Mouse (Mus musculus) CH12.LX (cell line): ENCODE measurements around the gene Fam205a1. TPM values are rescaled to one million over a fixed set of nuclear protein-coding genes. Genes with fewer than 3 reads are reported as not detected.
A peak's percentile ranks its signal among the peaks of the same experiment; 100 is the strongest.
"Not testable (repeated sequence)": the region's sequence is repeated elsewhere in the genome, so short reads cannot be mapped to it uniquely, and the experiment has no call there.

ENCODE experiments used
- DNase-seq: peaks from one replicate; pipeline ENCODE4 v3.0.0-alpha.2; 2013; ENCODE audit errors: extremely low read depth
- H3K27ac ChIP-seq: 2 replicates; pipeline ENCODE4 v1.5.1; 2012; ENCODE audit warnings: low read depth, mild to moderate bottlenecking, control low read depth, moderate library complexity; ENCODE audit not compliant: insufficient read depth
- H3K27me3 ChIP-seq: replicated peaks from 2 replicates; pipeline ENCODE3; 2012; ENCODE audit warnings: inconsistent platforms
- H3K36me3 ChIP-seq, 2 experiments: replicated peaks in 1 of 2; 2 replicates each; pipeline versions ENCODE3 to v1.6.1; 2012; ENCODE audit warnings: inconsistent platforms in 1 of 2, low read length in 1 of 2, mild to moderate bottlenecking in 1 of 2, mixed read lengths in 1 of 2, moderate library complexity in 1 of 2; ENCODE audit not compliant: control insufficient read depth in 1 of 2, insufficient read depth in 1 of 2
- H3K4me1 ChIP-seq, 2 experiments: 2 replicates each; pipeline ENCODE4 v1.6.1; 2012; ENCODE audit warnings: inconsistent platforms in 1 of 2, moderate library complexity in 1 of 2; ENCODE audit not compliant: insufficient read depth in 2 of 2, control insufficient read depth in 1 of 2
- H3K4me2 ChIP-seq: 2 replicates; pipeline ENCODE4 v1.6.1; 2012; ENCODE audit warnings: low read depth, mild to moderate bottlenecking, control low read depth; ENCODE audit not compliant: poor library complexity, insufficient read depth, severe bottlenecking
- H3K4me3 ChIP-seq, 3 experiments: fragments of 150-350 bp in 1 of 3; sonication (generic) in 1 of 3; replicated peaks in 1 of 3; 2 replicates each; pipeline versions ENCODE3 to v1.5.1; 2011 to 2012; ENCODE audit warnings: low read depth in 2 of 3, low read length in 2 of 3, mild to moderate bottlenecking in 2 of 3, moderate library complexity in 2 of 3, control low read depth in 1 of 3, improper control_type of control experiment in 1 of 3, inconsistent platforms in 1 of 3, mixed read lengths in 1 of 3; ENCODE audit not compliant: poor library complexity in 1 of 3
- H3K79me2 ChIP-seq: replicated peaks from 2 replicates; pipeline ENCODE4 v1.6.1; 2012; ENCODE audit warnings: mild to moderate bottlenecking, moderate library complexity; ENCODE audit not compliant: control insufficient read depth, poor library complexity, insufficient read depth, severe bottlenecking; ENCODE audit errors: extremely low read depth
- H3K9ac ChIP-seq: 2 replicates; pipeline ENCODE4 v1.6.1; 2012; ENCODE audit warnings: low read depth, mild to moderate bottlenecking, control low read depth, moderate library complexity; ENCODE audit not compliant: insufficient read depth
- H3K9me3 ChIP-seq: replicated peaks from 2 replicates; pipeline ENCODE3; 2012; ENCODE audit warnings: low read length, inconsistent platforms, mixed read lengths
- BHLHE40 ChIP-seq: IDR thresholded peaks from 2 replicates; pipeline ENCODE4 v1.6.1; 2011; ENCODE audit warnings: mild to moderate bottlenecking, low read depth, low read length, improper control_type of control experiment
- CHD2 ChIP-seq: IDR thresholded peaks from 2 replicates; pipeline ENCODE4 v1.6.1; 2011; ENCODE audit warnings: low read length, improper control_type of control experiment
- CTCF ChIP-seq, 2 experiments: IDR thresholded peaks in 1 of 2; conservative IDR thresholded peaks in 1 of 2; 2 replicates each; pipeline ENCODE4 v1.5.1; 2011 to 2012; ENCODE audit warnings: low read depth in 2 of 2, low read length in 2 of 2, improper control_type of control experiment in 1 of 2, inconsistent platforms in 1 of 2, mild to moderate bottlenecking in 1 of 2, moderate library complexity in 1 of 2
- E2F4 ChIP-seq: IDR thresholded peaks from 2 replicates; pipeline ENCODE4 v1.6.1; 2011; ENCODE audit warnings: low read depth, low read length, improper control_type of control experiment; ENCODE audit not compliant: insufficient replicate concordance
- ELF1 ChIP-seq: IDR thresholded peaks from 2 replicates; pipeline ENCODE4 v1.6.1; 2014; ENCODE audit warnings: low read depth, mild to moderate bottlenecking, inconsistent platforms, low read length, improper control_type of control experiment
- EP300 ChIP-seq: IDR thresholded peaks from 2 replicates; pipeline ENCODE4 v1.6.1; 2011; ENCODE audit warnings: low read length, improper control_type of control experiment
- GABPA ChIP-seq: IDR thresholded peaks from 2 replicates; pipeline ENCODE4 v1.6.1; 2012; ENCODE audit warnings: low read depth, low read length, improper control_type of control experiment, inconsistent platforms; ENCODE audit not compliant: insufficient replicate concordance
- HCFC1 ChIP-seq: IDR thresholded peaks from 2 replicates; pipeline ENCODE4 v1.6.1; 2012; ENCODE audit warnings: low read depth, mild to moderate bottlenecking, inconsistent platforms, low read length, improper control_type of control experiment
- JUND ChIP-seq: conservative IDR thresholded peaks from 2 replicates; pipeline ENCODE4 v1.6.1; 2011; ENCODE audit warnings: low read depth, low read length, improper control_type of control experiment
- KAT2A ChIP-seq: IDR thresholded peaks from 2 replicates; pipeline ENCODE4 v1.6.1; 2012; ENCODE audit warnings: low read length, improper control_type of control experiment, inconsistent platforms; ENCODE audit not compliant: insufficient replicate concordance
- MAFK ChIP-seq: IDR thresholded peaks from 2 replicates; pipeline ENCODE4 v1.6.1; 2011; ENCODE audit warnings: low read length, improper control_type of control experiment; ENCODE audit not compliant: insufficient replicate concordance
- MAZ ChIP-seq: IDR thresholded peaks from 2 replicates; pipeline ENCODE4 v1.6.1; 2012; ENCODE audit warnings: low read depth, mild to moderate bottlenecking, inconsistent platforms, low read length, improper control_type of control experiment, moderate library complexity
- MEF2A ChIP-seq: IDR thresholded peaks from 2 replicates; pipeline ENCODE4 v1.6.1; 2014; ENCODE audit warnings: low read depth, mild to moderate bottlenecking, inconsistent platforms, low read length, improper control_type of control experiment, borderline replicate concordance
- NRF1 ChIP-seq: IDR thresholded peaks from 2 replicates; pipeline ENCODE4 v1.6.1; 2014; ENCODE audit warnings: low read depth, mild to moderate bottlenecking, inconsistent platforms, low read length, improper control_type of control experiment, moderate library complexity
- PAX5 ChIP-seq: IDR thresholded peaks from 2 replicates; pipeline ENCODE4 v1.6.1; 2012; ENCODE audit warnings: low read length, inconsistent platforms, mixed read lengths
- POLR2A ChIP-seq: IDR thresholded peaks from 2 replicates; pipeline ENCODE4 v1.6.1; 2011; ENCODE audit warnings: low read depth, mild to moderate bottlenecking, improper control_type of control experiment, low read length
- POLR2AphosphoS2 ChIP-seq: IDR thresholded peaks from 2 replicates; pipeline ENCODE4 v1.6.1; 2011; ENCODE audit warnings: low read depth, low read length, improper control_type of control experiment
- RAD21 ChIP-seq: IDR thresholded peaks from 2 replicates; pipeline ENCODE4 v1.6.1; 2011; ENCODE audit warnings: low read depth, mild to moderate bottlenecking, low read length, improper control_type of control experiment, moderate library complexity
- RCOR1 ChIP-seq: conservative IDR thresholded peaks from 2 replicates; pipeline ENCODE4 v1.6.1; 2012; ENCODE audit warnings: low read depth, mild to moderate bottlenecking, inconsistent platforms, low read length, improper control_type of control experiment
- SMC3 ChIP-seq: IDR thresholded peaks from 2 replicates; pipeline ENCODE4 v1.6.1; 2011; ENCODE audit warnings: low read depth, low read length, improper control_type of control experiment
- TBP ChIP-seq: conservative IDR thresholded peaks from 2 replicates; pipeline ENCODE4 v1.6.1; 2011; ENCODE audit warnings: low read depth, low read length, improper control_type of control experiment
- USF1 ChIP-seq: IDR thresholded peaks from 2 replicates; pipeline ENCODE4 v1.6.1; 2014; ENCODE audit warnings: low read depth, mild to moderate bottlenecking, inconsistent platforms, low read length, improper control_type of control experiment
- ZC3H11A ChIP-seq: IDR thresholded peaks from 2 replicates; pipeline ENCODE4 v1.6.1; 2012; ENCODE audit warnings: low read depth, mild to moderate bottlenecking, inconsistent platforms, low read length, improper control_type of control experiment
- ZKSCAN1 ChIP-seq: IDR thresholded peaks from 2 replicates; pipeline ENCODE4 v1.6.1; 2012; ENCODE audit warnings: low read depth, inconsistent platforms, low read length, improper control_type of control experiment, borderline replicate concordance
- ZMIZ1 ChIP-seq: IDR thresholded peaks from 2 replicates; pipeline ENCODE4 v1.6.1; 2012; ENCODE audit warnings: low read depth, mild to moderate bottlenecking, inconsistent platforms, low read length, improper control_type of control experiment
- ZNF384 ChIP-seq: IDR thresholded peaks from 2 replicates; pipeline ENCODE4 v1.6.1; 2012; ENCODE audit warnings: low read depth, low read length, improper control_type of control experiment, inconsistent platforms
- dilution Hi-C: fragments of 300-500 bp; cut with MboI; formaldehyde crosslinking; loops from 2 replicates; pipeline ENCODE4 v1.14.3; 2020; ENCODE audit warnings: low sequenced_read_pairs; ENCODE audit not compliant: extremely low pct_unique_long_range_greater_than_20kb, extremely low pct_ligation_motif_present
- in situ Hi-C: fragments of 300-500 bp; cut with MboI; formaldehyde crosslinking; loops from 3 replicates; pipeline ENCODE4 v1.14.3; 2019; ENCODE audit warnings: low sequenced_read_pairs, low pct_ligation_motif_present, low pct_unique_long_range_greater_than_20kb, mixed read lengths
- polyA plus RNA-seq: library from polyadenylated mRNA; unstranded; fragments of >175 nt; gene quantifications from 2 replicates; pipeline ENCODE4 v1.2.1, GENCODE M21; 2012; ENCODE audit warnings: low read depth; ENCODE audit not compliant: insufficient read length
- total RNA-seq, 2 experiments: library from RNA; depleted of rRNA; stranded (reverse); fragments of 300-350 nt in 1 of 2; fragments of >200 nt in 1 of 2; gene quantifications; 2 replicates each; pipeline ENCODE4 v1.2.3; 2012 to 2014

Gene Fam205a1
- total RNA-seq (2012; rRNA removed) (not detected in 2 replicates), total RNA-seq (2014; rRNA removed) (not detected in 2 replicates), polyA plus RNA-seq (not detected in 2 replicates)

DNA sequence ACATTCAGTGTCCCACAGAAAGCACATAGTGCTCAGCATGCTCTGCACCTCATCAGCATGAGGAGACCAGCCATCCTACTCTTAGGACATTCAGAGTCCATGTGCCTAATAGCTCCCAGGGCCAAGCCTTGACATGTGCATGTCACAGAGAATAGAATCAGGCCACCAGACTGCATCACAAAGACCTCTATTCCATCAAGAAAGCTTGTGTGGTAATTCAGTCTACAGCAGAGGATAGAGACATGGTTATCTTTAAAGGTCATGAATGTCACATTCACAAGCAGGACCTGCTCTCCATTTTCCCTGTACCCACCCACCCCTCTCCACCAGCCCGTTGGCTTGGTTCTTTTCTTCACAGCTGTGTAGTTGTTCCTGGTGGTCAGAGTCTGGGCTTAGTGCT lies at the start of gene Fam205a1:
TSS of gene Fam205a1 (minus strand) at position 101 of the 400 bp plus-strand sequence.
- H3K4me3 ChIP-seq, in situ Hi-C loops, H3K4me2 ChIP-seq, H3K9ac ChIP-seq, H3K36me3 ChIP-seq, H3K27ac ChIP-seq, DNase-seq, H3K4me1 ChIP-seq, H3K9me3 ChIP-seq, H3K79me2 ChIP-seq, dilution Hi-C loops, H3K27me3 ChIP-seq: not testable (repeated sequence)

DNA sequence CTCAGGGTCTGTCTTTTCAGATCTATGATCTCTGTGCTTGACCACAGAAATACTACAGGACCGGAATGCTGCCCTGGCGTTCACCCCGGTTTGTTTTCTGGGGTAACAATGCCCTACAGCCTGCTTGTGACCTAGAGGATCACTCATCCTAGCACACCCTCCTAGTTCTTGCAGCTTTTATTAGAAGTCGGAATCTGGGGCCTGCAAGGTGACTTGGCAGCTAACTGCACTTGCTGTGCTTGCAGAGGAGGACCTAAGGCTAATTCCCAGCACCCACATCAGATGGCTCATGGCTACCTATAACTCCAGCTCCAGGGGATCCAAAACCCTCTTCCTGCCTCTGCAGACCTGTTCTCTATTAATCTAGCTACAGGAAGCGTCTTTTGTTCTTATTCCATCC lies 49.0 kb upstream of the Fam205a1 start:
- Histone ChIP-seq H3K9ac (no peak overlapping the region), H3K79me2 (no peaks in the 10 kb centered on the region), H3K4me3 (no peak overlapping the region), H3K4me2 (no peak overlapping the region)
- dilution Hi-C loops: no loop called here
- DNase-seq: no peak
- TF ChIP-seq E2F4 (no peak), CTCF (conservative IDR thresholded peaks at IDR 0.05 in 1 of 2, IDR thresholded peaks at IDR 0.05 in 1 of 2; ENCODE audit: low read depth in 2 of 2, low read length in 2 of 2) (no peak), ZC3H11A (no peak), ZKSCAN1 (no peak), ZNF384 (no peak), ELF1 (no peak), POLR2AphosphoS2 (no peak), BHLHE40 (no peak), USF1 (no peak), TBP (no peak), RAD21 (no peak), GABPA (no peak)
- TF ChIP-seq, all 38 proteins: peak for 0
- Histone ChIP-seq H3K36me3 (no peaks in the 10 kb centered on the region), H3K27me3 (peaks cover 63% of the 10 kb centered on the region), H3K9me3 (peaks cover 4% of the 10 kb centered on the region), H3K4me1 (no peaks in the 10 kb centered on the region; a peak in 1 of 4 replicates), H3K27ac (no peak overlapping the region)
- in situ Hi-C loops: no loop called here

DNA sequence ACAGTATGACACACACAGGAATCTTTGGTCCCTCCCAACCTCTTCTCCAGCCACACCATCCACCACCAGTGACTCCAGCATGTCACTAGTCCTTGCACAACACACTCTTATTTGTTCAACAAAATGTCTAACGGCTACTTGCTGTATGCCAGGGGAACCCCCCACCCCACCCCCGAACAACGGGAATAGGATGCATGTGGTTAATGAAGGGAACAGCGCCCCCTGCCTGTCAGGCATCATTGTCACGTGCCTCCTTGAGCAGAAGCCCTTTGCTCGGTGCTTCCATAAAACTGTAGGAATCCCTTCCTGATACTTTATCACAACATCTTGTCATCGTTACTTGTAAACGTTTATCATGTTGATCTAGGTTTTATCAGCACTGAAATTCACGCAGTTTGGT lies 48.5 kb upstream of the Fam205a1 start:
- Histone ChIP-seq H3K4me1 (no peaks in the 10 kb centered on the region; a peak in 1 of 4 replicates), H3K27me3 (peaks cover 65% of the 10 kb centered on the region), H3K79me2 (no peaks in the 10 kb centered on the region), H3K4me2 (no peak overlapping the region), H3K9me3 (peaks cover 4% of the 10 kb centered on the region), H3K9ac (no peak overlapping the region), H3K27ac (no peak overlapping the region), H3K4me3 (no peak overlapping the region), H3K36me3 (no peaks in the 10 kb centered on the region)
- in situ Hi-C loops (no loop called here), dilution Hi-C loops (no loop called here)
- peak; percentile 29 for DNase-seq
- TF ChIP-seq PAX5 (no peak), MAZ (no peak), ELF1 (no peak), CHD2 (no peak), ZMIZ1 (no peak), MAFK (no peak), ZC3H11A (no peak), POLR2A (no peak), MEF2A (no peak), BHLHE40 (peak; percentile 92), KAT2A (no peak), CTCF (conservative IDR thresholded peaks at IDR 0.05 in 1 of 2, IDR thresholded peaks at IDR 0.05 in 1 of 2; ENCODE audit: low read depth in 2 of 2, low read length in 2 of 2) (peak; percentile 47 to 60), TBP (no peak), SMC3 (peak; percentile 23; the same call in 1 of the 2 replicates), HCFC1 (no peak), NRF1 (no peak), ZKSCAN1 (no peak), RCOR1 (no peak), E2F4 (no peak), POLR2AphosphoS2 (no peak), EP300 (no peak), JUND (no peak)
